Mouse (Mus musculus): ENCODE measurements around the gene Stk11. TPM values are rescaled to one million over a fixed set of nuclear protein-coding genes. Genes with fewer than 3 reads are reported as not detected.

Stk11 gene
- polyA plus RNA-seq, 1 experiment from 2014 or later: 10.0 TPM

- H3K27ac ChIP-seq: peak overlapping the region; percentile 100
- 46% methylated on average over 5 of the region's 5 CpGs for WGBS
- no peak for ATAC-seq (replicated peaks; ENCODE audit: insufficient number of reproducible peaks, insufficient read depth, low FRiP score, low read depth)
- H3K36me3 ChIP-seq: peaks cover 35% of the 10 kb centered on the region
- H3K27me3 ChIP-seq: no peaks in the 10 kb centered on the region
- H3K9ac ChIP-seq: peak overlapping the region; percentile 86
- H3K9me3 ChIP-seq (replicated peaks): no peaks in the 10 kb centered on the region
- H3K4me2 ChIP-seq: peak overlapping the region; percentile 80
- H3K4me1 ChIP-seq (replicated peaks): peaks cover 63% of the 10 kb centered on the region
- peak overlapping the region; percentile 76 for H3K4me3 ChIP-seq
Measured at GRCm38 (mm10) chr10:80147146-80147718, 31.6 kb downstream of the Stk11 start.

- Histone ChIP-seq H3K4me1 (replicated peaks) (peaks cover 66% of the 10 kb centered on the region), H3K27me3 (no peaks in the 10 kb centered on the region), H3K4me2 (peak within 1 kb of the TSS; percentile 80), H3K9me3 (replicated peaks) (no peaks in the 10 kb centered on the region), H3K4me3 (peak within 1 kb of the TSS; percentile 76), H3K27ac (peak within 1 kb of the TSS; percentile 100), H3K9ac (peak within 1 kb of the TSS; percentile 86), H3K36me3 (peaks cover 40% of the 10 kb centered on the region)
- peak; percentile 51 for ATAC-seq (replicated peaks; ENCODE audit: insufficient number of reproducible peaks, insufficient read depth, low FRiP score, low read depth)
- whole genome bisulfite sequencing: under 1% methylated on average over 40 of the region's 42 CpGs
Measured at GRCm38 (mm10) chr10:80147719-80148601, 32.4 kb downstream of the Stk11 start, which contains the start of gene Midn. Midn (plus strand) TSS chr10:80148272.

- H3K27me3 ChIP-seq: no peaks in the 10 kb centered on the region
- peak overlapping the region; percentile 86 for H3K9ac ChIP-seq
- peak overlapping the region; percentile 80 for H3K4me2 ChIP-seq
- no peaks in the 10 kb centered on the region for H3K9me3 ChIP-seq (replicated peaks)
- peaks cover 66% of the 10 kb centered on the region for H3K4me1 ChIP-seq (replicated peaks)
- H3K27ac ChIP-seq: peak overlapping the region; percentile 100
- H3K36me3 ChIP-seq: peaks cover 42% of the 10 kb centered on the region
- under 1% methylated on average over 57 of the region's 57 CpGs for WGBS
- ATAC-seq (replicated peaks; ENCODE audit: insufficient number of reproducible peaks, insufficient read depth, low FRiP score, low read depth): peak; percentile 50
- peak overlapping the region; percentile 76 for H3K4me3 ChIP-seq
Measured at GRCm38 (mm10) chr10:80148610-80149290, 33.1 kb downstream of the Stk11 start.

GRCm38 (mm10) chr10:80149291-80150225, 34.0 kb downstream of the Stk11 start:
- no peaks in the 10 kb centered on the region for H3K9me3 ChIP-seq (replicated peaks)
- under 1% methylated on average over 79 of the region's 88 CpGs for WGBS
- H3K4me1 ChIP-seq (replicated peaks): peaks cover 66% of the 10 kb centered on the region
- peak overlapping the region; percentile 100 for H3K27ac ChIP-seq
- peak overlapping the region; percentile 86 for H3K9ac ChIP-seq
- H3K27me3 ChIP-seq: no peaks in the 10 kb centered on the region
- peaks cover 42% of the 10 kb centered on the region for H3K36me3 ChIP-seq
- peak overlapping the region; percentile 76 for H3K4me3 ChIP-seq
- ATAC-seq (replicated peaks; ENCODE audit: insufficient number of reproducible peaks, insufficient read depth, low FRiP score, low read depth): peak; percentile 82
- peak overlapping the region; percentile 80 for H3K4me2 ChIP-seq

GRCm38 (mm10) chr10:80150226-80151210, 34.9 kb downstream of the Stk11 start:
- Histone ChIP-seq H3K36me3 (peaks cover 42% of the 10 kb centered on the region), H3K9ac (peak overlapping the region; percentile 82), H3K4me1 (replicated peaks) (peaks cover 66% of the 10 kb centered on the region), H3K27me3 (no peaks in the 10 kb centered on the region), H3K4me3 (peak overlapping the region; percentile 76), H3K4me2 (peak overlapping the region; percentile 80), H3K9me3 (replicated peaks) (no peaks in the 10 kb centered on the region), H3K27ac (peak overlapping the region; percentile 100)
- under 1% methylated on average over 42 of the region's 71 CpGs for WGBS
- ATAC-seq (replicated peaks; ENCODE audit: insufficient number of reproducible peaks, insufficient read depth, low FRiP score, low read depth): no peak

- Histone ChIP-seq H3K4me3 (peak overlapping the region; percentile 76), H3K27ac (peak overlapping the region; percentile 100), H3K4me1 (replicated peaks) (peaks cover 66% of the 10 kb centered on the region), H3K9ac (peak overlapping the region; percentile 82), H3K4me2 (peak overlapping the region; percentile 80), H3K9me3 (replicated peaks) (no peaks in the 10 kb centered on the region), H3K27me3 (no peaks in the 10 kb centered on the region), H3K36me3 (peaks cover 43% of the 10 kb centered on the region)
- no peak for ATAC-seq (replicated peaks; ENCODE audit: insufficient number of reproducible peaks, insufficient read depth, low FRiP score, low read depth)
- WGBS: under 1% methylated on average over 26 of the region's 26 CpGs
Measured at GRCm38 (mm10) chr10:80151211-80152034, 35.8 kb downstream of the Stk11 start.

- Histone ChIP-seq H3K9ac (peak overlapping the region; percentile 82), H3K27me3 (no peaks in the 10 kb centered on the region), H3K4me2 (peak overlapping the region; percentile 80), H3K9me3 (replicated peaks) (no peaks in the 10 kb centered on the region), H3K4me3 (peak overlapping the region; percentile 76), H3K27ac (peak overlapping the region; percentile 100), H3K4me1 (replicated peaks) (peaks cover 66% of the 10 kb centered on the region), H3K36me3 (peaks cover 50% of the 10 kb centered on the region)
- WGBS: 8% methylated on average over 15 of the region's 15 CpGs
- no peak for ATAC-seq (replicated peaks; ENCODE audit: insufficient number of reproducible peaks, insufficient read depth, low FRiP score, low read depth)
Measured at GRCm38 (mm10) chr10:80152071-80152872, 36.7 kb downstream of the Stk11 start.

- WGBS: 36% methylated on average over 3 of the region's 3 CpGs
- ATAC-seq (replicated peaks; ENCODE audit: insufficient number of reproducible peaks, insufficient read depth, low FRiP score, low read depth): no peak
- peak overlapping the region; percentile 82 for H3K9ac ChIP-seq
- peak overlapping the region; percentile 76 for H3K4me3 ChIP-seq
- peak overlapping the region; percentile 100 for H3K27ac ChIP-seq
- H3K4me1 ChIP-seq (replicated peaks): peaks cover 65% of the 10 kb centered on the region
- peak overlapping the region; percentile 80 for H3K4me2 ChIP-seq
- no peaks in the 10 kb centered on the region for H3K27me3 ChIP-seq
- H3K9me3 ChIP-seq (replicated peaks): no peaks in the 10 kb centered on the region
- peaks cover 53% of the 10 kb centered on the region for H3K36me3 ChIP-seq
Measured at GRCm38 (mm10) chr10:80152873-80153260, 37.3 kb downstream of the Stk11 start.
